Mouse (Mus musculus): Measurements from ENCODE around the gene Ddx41.

DNA sequence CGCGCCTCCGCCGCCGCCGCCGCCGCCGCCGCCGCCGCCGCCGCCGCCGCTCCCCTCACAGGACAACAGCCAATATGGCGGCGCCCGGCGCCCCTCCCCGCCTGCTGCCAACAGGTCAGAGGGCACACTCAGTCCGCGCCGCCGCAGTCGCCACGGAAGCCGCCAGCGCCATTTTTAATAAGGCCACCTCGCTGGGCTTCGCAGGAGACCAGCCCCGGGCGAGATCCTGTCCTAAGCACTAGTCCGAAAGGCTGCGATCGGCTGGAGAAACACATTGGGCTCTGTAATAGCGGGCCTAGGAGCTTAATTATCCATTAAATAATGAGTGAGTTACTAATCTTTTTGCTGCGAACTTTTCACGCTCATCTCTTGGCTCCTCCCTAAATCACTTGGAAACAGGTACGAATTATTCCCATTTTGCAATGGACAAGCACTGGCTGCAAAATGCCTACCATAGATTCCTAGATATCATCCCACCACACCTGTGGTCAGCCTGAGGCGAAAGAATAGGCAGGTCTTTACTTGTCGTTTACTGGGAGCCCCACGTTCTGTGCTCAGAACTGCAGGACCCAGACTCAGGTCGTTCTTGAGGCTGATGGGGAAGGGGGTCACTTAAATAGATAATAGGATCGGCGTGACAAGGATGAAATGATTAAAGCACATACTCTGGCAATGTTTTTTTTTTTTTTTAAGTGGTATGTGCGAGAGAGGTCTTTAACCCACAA lies 34.7 kb upstream of the Ddx41 start, which contains the start of gene Fam193b:
- no peak for TF ChIP-seq CTCF (conservative IDR thresholded peaks at IDR 0.05; ENCODE audit: insufficient read depth, insufficient read length, low read depth, low read length)
- no peak for TF ChIP-seq POLR2A (IDR thresholded peaks at IDR 0.05; ENCODE audit: low read depth, low read length)
